Mouse (Mus musculus) left cerebral cortex, adult 2 months (tissue): ENCODE data around the gene Adam23. TPM values are rescaled to one million over a fixed set of nuclear protein-coding genes. Genes with fewer than 3 reads are reported as not detected.

ENCODE experiments used
- DNase-seq, 2 experiments: peaks; one replicate each; pipeline ENCODE4 v3.0.0; 2021 to 2022; ENCODE audit warnings: low spot score in 2 of 2, mixed read lengths in 1 of 2; ENCODE audit errors: extremely low spot score in 1 of 2
- H3K27ac ChIP-seq: fragments of 200-600 bp; 2 replicates; pipeline ENCODE4 v1.8.1; 2022
- H3K4me3 ChIP-seq: fragments of 200-600 bp; 2 replicates; pipeline ENCODE4 v1.8.1; 2022
- CTCF ChIP-seq: fragments of 200-600 bp; IDR thresholded peaks from 2 replicates; pipeline ENCODE4 v1.8.1; 2022; ENCODE audit warnings: antibody characterized with exemption, mild to moderate bottlenecking, moderate library complexity
- intact Hi-C: fragments of 180-260 bp; cut with DNase I; formaldehyde crosslinking; loops from one replicate; pipeline ENCODE4 v1.15.1; 2025
- long read RNA-seq, 2 experiments: library from polyadenylated mRNA; stranded (forward); transcript quantifications; one replicate each; pipeline ENCODE4 v2.0.0; 2021; ENCODE audit warnings: borderline mapping rate in 2 of 2
- total RNA-seq, 2 experiments: library from RNA; stranded (reverse); gene quantifications; 2 replicates each; pipeline ENCODE4 v1.2.3; 2021

Adam23 gene
- total RNA-seq, result 100 to 1,000 TPM; 146 to 155 TPM
- long read RNA-seq, experiment 1, full-length matches to known transcripts, result 40 of 66 reads
- long read RNA-seq, experiment 1, partial matches to known transcripts, result 11 of 66 reads
- long read RNA-seq, experiment 1, other reads (novel, unspliced or antisense), result 15 of 66 reads
- long read RNA-seq, experiment 2, full-length matches to known transcripts, result 43 of 58 reads
- long read RNA-seq, experiment 2, partial matches to known transcripts, result 6 of 58 reads
- long read RNA-seq, experiment 2, other reads (novel, unspliced or antisense), result 9 of 58 reads

DNA sequence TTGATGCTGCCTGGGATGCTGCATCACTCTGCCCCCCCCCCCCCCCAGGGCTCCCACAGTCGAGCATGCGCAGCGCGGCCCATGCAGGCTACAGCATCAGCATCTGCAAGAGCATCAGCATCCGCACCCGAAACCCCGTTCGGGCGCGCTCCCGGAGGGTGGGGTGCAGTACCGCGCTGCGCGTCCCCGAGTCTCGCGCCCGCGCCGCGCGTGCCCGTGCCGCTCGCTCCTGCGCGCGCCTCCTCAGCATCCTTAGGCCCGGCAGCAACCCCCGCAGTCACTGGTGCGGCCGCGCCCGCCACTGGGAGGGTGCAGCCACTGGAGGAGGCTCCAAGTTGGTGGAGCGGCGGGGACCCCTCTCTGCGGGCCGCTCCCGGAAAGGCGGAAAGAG, at the start of gene Adam23:
Gene Adam23 (plus strand): TSS at position 236 of the 391 bp plus-strand sequence.
- intact Hi-C loops, result loop anchor here (2.0 to 5.0 kb wide), 3 partner anchors 33 to 269 kb away; partner anchors contain the start of genes Eef1b2 and Ndufs1
- no peak for TF ChIP-seq CTCF
- peak; percentile 84 to 87 for DNase-seq
- peak within 1 kb of the TSS; percentile 91 for H3K27ac ChIP-seq
- H3K4me3 ChIP-seq, result peak within 1 kb of the TSS; percentile 82

- intact Hi-C loops, result no loop called here
- no peak overlapping the region for H3K4me3 ChIP-seq
- DNase-seq, result no peak
- no peak for TF ChIP-seq CTCF
- H3K27ac ChIP-seq, result no peak overlapping the region
Measured at GRCm38 (mm10) chr1:63401130-63401529, 44.6 kb upstream of the Adam23 start.

DNA sequence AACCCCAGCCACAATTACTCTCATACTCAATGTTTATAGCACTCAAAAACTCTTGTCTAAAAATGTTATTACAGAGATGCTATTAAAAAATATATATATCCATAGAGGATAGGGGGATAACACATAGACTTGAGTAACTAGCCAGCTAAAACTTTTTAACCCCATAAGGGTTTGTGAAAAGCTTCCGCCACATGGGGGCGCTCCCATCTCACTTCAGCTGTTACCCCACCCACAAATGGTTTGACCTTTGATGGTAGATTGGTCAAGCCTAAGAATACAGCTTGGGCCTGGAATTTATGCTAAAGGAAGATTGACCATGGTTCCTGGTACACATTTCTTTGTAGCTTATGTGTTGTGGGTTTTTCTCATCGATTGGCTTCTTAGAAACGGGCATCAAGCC, 42.1 kb upstream of the Adam23 start:
- Histone ChIP-seq H3K27ac (no peak overlapping the region), H3K4me3 (no peak overlapping the region)
- TF ChIP-seq CTCF, result peak; percentile 58
- DNase-seq, result peak in 1 of 2 experiments; percentile 22
- intact Hi-C loops, result no loop called here

DNA sequence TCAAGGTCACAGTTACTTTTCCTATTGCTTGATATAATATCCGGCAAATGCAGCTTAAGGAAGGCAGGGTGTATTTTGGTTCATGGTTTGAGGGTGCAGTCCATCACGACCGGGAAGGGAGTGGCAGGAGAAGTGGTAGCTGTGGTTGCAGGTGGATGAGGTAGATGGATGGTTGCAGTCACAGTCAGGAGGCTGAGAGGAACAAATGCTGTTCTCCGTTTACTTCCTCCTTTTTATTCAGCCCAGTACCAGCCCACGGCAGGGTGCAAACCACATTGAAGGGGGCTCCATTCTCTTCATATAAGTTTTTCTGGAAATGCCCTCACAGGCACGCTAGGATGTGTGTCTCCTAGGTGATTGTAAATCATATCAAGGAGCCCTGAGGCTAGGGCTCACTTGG, 37.3 kb upstream of the Adam23 start:
- Histone ChIP-seq H3K4me3 (no peak overlapping the region), H3K27ac (no peak overlapping the region)
- intact Hi-C loops, result no loop called here
- no peak for TF ChIP-seq CTCF
- DNase-seq, result no peak

DNA sequence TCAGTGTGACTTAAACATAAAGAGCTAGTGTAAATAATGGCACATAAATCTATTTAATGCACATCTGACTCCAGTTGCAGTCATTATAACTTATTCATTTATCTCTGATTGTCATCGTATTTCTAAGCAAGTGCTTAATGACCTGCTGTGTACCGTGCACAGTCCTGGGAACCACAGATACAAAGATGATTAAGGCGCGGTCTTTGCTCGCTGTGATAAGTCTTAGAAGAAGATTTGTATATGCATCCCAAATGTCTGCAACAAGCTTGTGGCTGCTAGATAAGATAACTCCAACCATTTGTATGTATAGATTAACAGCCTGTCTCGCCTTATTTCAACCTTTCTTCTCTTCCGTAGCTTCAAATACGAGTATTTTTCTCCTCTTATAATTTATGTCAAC, 27.2 kb upstream of the Adam23 start:
- H3K4me3 ChIP-seq, result no peak overlapping the region
- no peak overlapping the region for H3K27ac ChIP-seq
- no peak for TF ChIP-seq CTCF
- no peak for DNase-seq
- intact Hi-C loops, result no loop called here

GRCm38 (mm10) chr1:63430668-63431067, 15.0 kb upstream of the Adam23 start:
- DNase-seq, result no peak
- TF ChIP-seq CTCF, result no peak
- H3K27ac ChIP-seq, result no peak overlapping the region
- intact Hi-C loops, result no loop called here
- no peak overlapping the region for H3K4me3 ChIP-seq

GRCm38 (mm10) chr1:63431166-63431565, 14.5 kb upstream of the Adam23 start:
- H3K4me3 ChIP-seq, result no peak overlapping the region
- no peak overlapping the region for H3K27ac ChIP-seq
- TF ChIP-seq CTCF, result no peak
- no peak for DNase-seq
- intact Hi-C loops, result no loop called here

DNA sequence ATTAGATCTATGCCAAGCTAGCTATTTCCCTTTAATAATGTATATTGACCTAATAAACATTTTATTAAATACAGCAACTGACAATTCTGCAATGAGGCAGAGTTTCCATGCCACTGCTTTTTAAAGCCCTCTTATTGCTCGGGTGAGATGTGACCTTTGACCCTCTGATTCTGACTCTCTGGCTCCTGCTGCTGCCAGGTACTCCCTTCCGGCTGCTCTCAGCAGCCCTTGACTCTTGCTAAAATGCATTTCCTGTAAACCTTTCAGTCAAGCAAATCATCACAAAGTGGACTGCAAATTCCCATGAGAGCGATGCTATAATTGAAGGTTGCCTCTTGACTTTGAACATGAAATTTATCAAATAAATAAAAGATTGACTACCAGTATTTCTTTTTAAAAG, 13.8 kb upstream of the Adam23 start:
- intact Hi-C loops, result no loop called here
- TF ChIP-seq CTCF, result no peak
- DNase-seq, result no peak
- H3K4me3 ChIP-seq, result no peak overlapping the region
- H3K27ac ChIP-seq, result no peak overlapping the region

GRCm38 (mm10) chr1:63434052-63434451, 11.6 kb upstream of the Adam23 start:
- intact Hi-C loops, result no loop called here
- no peak overlapping the region for H3K4me3 ChIP-seq
- TF ChIP-seq CTCF, result no peak
- DNase-seq, result no peak
- H3K27ac ChIP-seq, result no peak overlapping the region

DNA sequence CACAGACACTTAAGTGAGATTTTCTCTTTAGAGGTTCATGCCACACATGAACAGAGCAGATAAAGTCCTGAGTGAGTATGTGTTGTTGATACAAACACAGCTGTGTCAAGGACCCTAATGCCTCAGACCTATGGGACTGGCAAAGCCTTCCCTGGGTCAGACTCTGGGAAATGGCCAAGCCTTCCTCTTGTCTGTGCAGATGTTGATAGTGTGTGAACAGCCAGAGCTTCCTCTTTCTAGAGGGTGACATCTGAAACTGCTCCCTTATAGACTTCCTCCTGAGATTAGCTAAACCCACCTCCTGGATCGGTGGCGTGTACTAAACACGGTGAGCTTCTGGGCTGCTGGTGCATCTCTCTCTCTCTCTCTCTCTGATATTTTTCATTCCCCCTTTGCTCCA, 8.2 kb upstream of the Adam23 start:
- H3K4me3 ChIP-seq, result no peak overlapping the region
- TF ChIP-seq CTCF, result no peak
- H3K27ac ChIP-seq, result no peak overlapping the region
- no peak for DNase-seq
- intact Hi-C loops, result no loop called here

GRCm38 (mm10) chr1:63442186-63442585, 3.5 kb upstream of the Adam23 start:
- intact Hi-C loops, result no loop called here
- TF ChIP-seq CTCF, result no peak
- H3K4me3 ChIP-seq, result no peak overlapping the region
- no peak for DNase-seq
- H3K27ac ChIP-seq, result no peak overlapping the region

DNA sequence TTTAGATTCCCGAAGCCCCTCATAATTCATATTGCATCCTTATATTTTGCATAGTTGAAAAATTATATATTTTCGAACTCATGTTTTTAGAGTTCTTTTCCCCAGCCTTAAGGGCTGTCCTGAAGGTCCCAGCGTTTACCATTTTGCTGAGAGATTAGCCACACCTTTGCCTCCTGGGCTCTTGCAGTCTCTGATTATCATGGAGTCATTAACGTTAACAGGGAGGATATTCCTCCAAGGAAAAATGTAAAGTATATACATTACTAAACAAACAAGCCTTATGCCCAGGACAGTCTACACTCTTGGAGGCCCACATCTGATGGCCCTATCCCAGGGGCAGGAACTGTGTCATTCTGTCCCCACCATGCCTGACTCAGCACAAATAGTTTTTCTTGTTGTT, 3.1 kb upstream of the Adam23 start:
- TF ChIP-seq CTCF, result no peak
- Histone ChIP-seq H3K4me3 (no peak overlapping the region), H3K27ac (no peak overlapping the region)
- no peak for DNase-seq
- intact Hi-C loops, result no loop called here

DNA sequence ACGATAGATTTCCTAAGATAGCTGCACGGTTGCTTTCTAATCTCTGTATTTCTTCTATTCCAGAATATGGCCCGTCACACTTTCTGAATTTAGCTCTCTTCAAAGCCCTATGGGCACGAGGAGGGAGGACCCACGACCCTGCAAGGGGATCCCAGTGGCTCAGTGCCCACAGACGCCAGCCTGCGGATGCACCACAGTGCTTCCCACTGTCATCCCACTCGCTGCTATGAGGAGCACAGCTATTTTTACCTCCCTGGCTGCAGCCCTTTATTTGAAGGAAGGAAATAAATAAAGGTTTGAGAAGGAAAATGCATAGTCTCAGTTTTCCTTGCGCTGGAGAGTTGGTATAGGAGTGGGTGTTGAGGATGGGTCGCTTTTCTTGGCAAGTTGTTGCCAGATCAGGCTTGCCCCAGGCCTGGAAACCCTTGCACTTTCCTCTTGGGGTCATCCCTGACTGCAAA, 512 bp upstream of the Adam23 start:
- H3K27ac ChIP-seq, result peak overlapping the region; percentile 91
- no peak for TF ChIP-seq CTCF
- intact Hi-C loops, result loop anchor here (5.0 kb wide), 1 partner anchor 168 kb away; no protein-coding TSS in a partner anchor
- peak; percentile 42 to 48 for DNase-seq
- H3K4me3 ChIP-seq, result peak overlapping the region; percentile 82
